Mouse (Mus musculus) heart, adult 9 months (tissue): ENCODE measurements around the gene Hoxb6.

Experiments
- DNase-seq, 2 experiments: peaks; one replicate each; pipeline ENCODE4 v3.0.0; 2022; ENCODE audit warnings: low spot score in 2 of 2

Gene Hoxb6

DNA sequence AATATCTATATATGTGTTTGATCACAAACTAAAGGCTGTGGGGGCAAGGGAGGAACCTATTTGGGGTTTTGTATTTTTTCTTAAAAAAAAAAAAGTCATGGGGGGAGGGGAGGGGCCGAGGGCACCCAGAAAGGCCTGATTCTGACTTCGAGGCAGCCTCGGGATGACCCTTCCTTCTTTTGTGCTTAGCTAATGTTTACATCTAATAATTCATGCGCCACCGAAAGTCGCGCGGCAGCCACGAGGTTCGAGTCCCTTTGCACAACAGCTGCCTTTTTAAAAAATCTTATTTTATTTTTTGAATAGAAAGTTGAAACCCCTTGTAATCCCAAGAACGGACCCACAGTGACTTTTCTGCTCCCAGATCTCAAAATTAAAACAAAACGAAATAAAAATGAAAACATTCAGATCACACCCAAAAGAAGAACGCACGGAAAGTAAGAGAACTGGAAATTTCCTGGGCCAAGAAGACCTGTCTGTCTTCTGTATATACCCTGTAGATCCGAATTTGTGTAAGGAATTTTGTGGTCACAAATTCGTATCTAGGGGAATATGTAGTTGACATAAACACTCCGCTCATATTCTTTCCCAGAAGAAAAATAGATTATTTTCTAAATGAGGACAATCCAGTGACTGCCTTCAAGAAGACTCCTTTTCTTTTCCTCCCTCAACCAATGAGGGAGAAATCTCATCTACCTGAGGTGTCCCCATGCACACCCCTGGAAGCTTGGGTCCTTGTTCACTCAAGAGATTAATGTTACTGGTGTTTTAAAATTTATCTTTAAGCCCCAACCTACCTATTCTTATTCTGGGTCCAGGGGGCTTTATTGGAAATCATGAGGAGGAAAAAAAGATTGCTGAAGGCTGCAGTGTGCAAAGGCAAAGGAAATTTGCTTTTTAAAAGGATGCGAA is 24.7 kb downstream of the Hoxb6 start:
- DNase-seq = no peak

DNA sequence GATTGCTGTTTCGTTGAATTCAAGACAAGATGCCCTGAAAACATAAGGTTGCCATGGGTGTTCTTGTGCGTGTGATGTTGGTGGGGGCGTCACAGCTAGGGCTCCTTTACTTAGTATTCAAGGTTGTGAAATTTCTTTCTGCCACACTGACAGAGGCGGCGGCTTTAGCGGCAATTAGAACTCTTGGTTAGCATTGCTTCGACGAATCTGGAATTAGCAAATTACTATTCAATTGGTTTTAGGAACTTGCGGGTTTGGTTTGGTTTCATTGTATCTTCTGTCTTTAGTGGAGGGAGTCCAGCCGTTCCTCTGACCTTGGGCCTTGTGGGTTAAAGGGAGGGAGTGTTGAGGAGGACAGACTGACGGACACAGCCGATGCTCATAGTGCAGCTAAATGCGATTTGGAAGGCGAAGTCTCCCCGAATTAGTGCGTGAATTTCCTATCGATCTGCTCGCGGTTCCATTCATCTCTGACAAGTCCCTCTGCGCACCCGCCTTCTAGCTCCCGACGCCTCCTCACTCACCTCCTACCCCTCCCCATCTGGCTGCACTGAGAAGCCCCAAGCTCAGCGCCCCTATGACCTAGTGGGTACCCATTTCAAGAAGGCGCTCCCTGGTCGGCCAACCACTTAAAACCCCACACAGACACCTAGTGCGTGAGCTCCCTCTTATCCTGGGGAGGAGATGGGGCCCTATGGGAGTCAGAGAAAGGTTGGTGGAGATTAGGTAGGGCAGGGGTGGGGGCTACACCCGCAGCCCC is 25.5 kb downstream of the Hoxb6 start, which contains the start of gene Hoxb4:
TSS of gene Hoxb4 (plus strand) at position 660 of the 760 bp plus-strand sequence.
- no peak for DNase-seq

DNA sequence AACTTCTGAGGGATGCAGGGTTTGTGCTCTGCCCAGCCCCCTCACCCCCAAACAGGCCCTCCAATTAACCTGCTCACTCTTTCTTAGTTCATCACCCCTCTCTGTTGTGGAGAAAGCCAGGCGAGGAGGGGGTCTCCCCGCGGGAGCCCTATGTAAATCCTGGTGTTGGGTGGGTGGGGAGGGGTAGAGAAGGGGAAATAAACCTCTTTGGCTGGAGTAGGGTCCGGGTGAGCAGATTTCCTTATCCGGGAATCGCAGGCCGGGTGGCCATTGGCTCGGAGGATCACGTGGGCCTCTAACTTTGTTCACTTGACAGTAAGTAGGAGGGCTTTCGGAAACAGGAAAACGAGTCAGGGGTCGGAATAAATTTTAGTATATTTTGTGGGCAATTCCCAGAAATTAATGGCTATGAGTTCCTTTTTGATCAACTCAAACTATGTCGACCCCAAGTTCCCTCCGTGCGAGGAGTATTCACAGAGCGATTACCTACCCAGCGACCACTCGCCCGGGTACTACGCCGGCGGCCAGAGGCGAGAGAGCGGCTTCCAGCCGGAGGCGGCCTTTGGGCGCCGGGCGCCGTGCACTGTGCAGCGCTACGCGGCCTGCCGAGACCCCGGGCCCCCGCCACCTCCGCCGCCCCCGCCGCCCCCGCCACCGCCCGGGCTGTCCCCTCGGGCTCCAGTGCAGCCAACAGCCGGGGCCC is 26.2 kb downstream of the Hoxb6 start:
- peak; percentile 56 to 80 for DNase-seq

DNA sequence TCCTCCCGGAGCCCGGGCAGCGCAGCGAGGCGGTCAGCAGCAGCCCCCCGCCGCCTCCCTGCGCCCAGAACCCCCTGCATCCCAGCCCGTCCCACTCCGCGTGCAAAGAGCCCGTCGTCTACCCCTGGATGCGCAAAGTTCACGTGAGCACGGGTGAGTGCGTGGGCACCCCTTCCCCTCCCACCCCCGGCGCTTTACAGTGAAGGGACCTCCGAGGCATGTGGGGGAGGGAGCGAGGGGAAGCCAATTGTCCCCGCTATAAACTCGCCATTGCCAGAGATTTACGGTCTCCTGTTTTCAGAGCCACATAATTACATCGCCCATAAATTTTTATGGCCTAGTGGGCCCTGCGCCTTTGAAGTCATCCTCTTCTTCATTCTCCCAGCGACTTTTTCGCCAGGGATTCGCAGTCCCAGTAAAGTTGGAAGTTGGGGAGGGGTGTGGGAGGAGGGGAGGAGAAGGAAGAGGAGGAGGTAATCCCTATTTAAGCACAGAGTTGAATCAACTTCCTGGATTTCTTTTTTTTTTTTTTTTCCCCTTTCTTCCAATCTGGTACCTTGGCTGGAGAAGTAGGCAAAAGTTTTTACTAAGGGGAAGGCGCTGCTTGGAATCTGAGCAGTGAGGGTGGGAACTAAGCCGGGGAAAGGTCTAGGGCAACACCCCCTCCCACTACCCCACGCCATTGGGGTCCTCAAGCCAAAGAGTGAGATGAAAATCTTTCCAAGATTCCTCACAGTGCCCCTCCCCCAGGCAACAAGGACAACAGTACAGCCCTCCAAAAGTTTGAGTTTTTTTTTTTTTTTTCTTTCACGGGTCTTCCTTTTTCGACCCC is 27.0 kb downstream of the Hoxb6 start:
- DNase-seq = no peak

DNA sequence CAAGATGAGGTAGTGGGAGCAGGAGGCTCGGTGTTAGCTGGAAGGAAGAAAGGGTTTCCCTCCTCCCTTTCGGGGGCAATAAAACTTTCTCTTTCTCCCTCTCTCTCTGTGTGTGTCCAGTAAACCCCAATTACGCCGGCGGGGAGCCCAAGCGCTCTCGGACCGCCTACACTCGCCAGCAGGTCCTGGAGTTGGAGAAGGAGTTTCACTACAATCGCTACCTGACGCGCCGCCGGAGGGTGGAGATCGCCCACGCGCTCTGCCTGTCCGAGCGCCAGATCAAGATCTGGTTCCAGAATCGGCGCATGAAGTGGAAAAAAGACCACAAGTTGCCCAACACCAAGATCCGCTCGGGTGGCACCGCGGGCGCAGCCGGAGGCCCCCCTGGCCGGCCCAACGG is 27.6 kb downstream of the Hoxb6 start:
- DNase-seq = no peak

DNA sequence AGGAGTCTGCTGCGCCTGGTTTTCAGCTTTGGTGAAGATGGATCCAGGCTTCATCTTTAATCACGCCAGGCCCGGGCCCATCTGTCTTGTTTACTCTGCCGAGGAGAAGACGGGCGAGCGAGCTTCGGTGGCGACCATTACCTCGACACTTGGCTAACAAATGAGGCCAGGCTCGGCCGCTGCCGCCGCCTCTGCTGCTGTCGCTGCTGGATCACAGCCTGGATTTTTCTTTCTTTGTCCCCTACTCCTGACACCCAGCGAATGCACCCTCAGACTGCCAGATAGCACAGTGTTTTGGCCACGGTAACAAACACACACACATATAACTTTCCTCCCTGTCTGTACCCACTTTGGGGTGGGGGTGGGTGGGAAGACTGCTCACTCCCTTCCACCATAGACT is 28.4 kb downstream of the Hoxb6 start:
- no peak for DNase-seq

DNA sequence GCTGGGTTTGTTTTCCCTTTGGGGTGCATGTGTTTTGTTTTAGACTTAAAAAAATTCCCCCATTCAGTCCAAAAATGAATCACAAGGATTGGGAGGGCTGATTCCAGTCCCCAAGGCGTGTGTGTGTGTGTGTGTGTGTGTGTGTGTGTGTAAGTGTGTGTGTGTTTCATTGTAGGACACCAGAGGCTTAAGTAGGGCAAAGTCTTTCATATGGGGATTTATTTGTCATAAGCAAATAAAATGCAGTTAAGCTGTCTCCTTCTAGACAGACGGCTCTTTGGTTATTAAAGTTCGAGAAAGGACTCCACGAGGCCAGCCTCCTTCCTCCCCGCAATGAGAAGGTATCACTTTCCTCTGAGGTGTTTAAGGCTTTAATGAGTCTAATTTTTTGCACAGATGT is 29.6 kb downstream of the Hoxb6 start:
- DNase-seq = no peak

DNA sequence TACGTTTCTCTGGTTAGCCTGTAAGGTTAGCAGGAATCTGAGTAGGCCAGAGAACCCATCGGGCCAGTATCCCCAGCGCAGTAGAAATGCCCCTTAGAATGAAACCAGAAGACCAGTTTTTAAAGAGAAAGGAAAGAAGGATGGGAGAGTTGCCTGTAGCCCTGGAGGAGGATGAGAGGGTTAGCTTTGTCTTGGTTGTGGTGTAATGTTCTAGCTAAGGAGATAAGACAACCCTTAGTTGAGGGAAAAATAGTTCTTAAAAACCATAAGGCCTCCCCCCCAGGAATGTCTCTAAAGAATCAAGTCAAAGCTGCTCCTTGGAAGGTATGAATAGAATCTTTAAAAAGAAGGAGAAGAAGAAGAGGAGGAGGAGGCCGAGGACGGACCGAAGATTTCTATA is 30.5 kb downstream of the Hoxb6 start:
- no peak for DNase-seq

DNA sequence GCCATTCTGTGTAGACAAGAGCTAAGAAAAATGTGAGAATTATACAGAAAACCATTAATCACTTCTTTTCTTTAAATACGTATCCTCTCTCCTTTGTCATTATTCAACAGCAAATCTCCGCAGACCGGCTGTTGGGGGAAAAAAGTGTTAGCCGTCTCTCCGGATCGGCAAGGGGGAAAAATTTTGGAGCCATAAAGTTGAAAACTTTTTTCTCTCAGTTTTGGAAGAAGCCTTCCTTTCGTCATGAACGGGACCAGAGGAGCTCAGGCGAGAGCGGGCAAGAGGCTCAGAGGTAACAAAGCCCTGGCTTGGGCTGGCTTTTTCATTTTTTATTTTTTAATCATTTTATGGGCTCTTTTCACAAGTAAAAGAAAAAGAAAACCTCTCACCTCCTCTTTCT is 30.9 kb downstream of the Hoxb6 start, which contains the start of gene Hoxb3:
TSS of gene Hoxb3 (plus strand) at position 173 of the 400 bp plus-strand sequence.
- DNase-seq = no peak

DNA sequence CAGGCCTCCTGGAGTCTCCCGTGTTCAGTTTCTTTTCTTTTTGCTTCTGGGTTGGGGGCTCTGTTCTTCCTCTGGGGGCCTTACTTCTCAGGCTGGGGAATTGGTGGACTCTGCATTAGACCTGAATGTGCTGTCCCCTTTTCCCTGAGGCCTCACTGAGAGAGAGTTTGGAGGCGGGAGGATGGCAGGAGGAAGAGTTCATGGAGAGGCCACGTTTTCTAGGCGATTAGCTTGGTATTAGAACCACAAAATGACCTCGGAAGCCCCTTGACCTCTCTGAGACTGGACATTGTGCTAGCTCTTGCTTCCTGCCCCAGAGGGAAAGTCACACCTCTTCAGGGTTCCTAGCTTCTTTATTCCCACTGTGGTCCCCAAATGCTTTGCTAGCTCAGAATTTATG is 31.8 kb downstream of the Hoxb6 start:
- no peak for DNase-seq

DNA sequence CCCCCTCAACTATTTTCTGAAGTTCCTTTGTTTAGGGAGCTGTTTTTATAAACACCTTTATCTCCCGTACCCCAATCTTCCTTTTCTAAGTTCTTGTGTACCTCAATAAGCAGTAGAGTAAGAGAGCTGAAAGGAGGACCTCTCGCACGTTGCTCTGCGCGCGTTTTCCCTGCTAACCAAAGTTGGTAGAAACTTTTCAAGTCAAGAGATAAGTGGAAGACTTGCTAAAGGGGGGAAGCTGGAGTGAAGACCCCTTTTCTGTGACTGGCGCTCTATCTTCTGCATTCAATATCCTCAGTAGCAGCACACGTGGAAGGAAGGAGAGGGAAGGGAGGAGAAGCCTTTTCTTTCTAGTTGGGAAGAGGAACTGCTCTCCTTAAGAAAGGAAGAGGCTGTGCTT is 32.7 kb downstream of the Hoxb6 start:
- no peak for DNase-seq

DNA sequence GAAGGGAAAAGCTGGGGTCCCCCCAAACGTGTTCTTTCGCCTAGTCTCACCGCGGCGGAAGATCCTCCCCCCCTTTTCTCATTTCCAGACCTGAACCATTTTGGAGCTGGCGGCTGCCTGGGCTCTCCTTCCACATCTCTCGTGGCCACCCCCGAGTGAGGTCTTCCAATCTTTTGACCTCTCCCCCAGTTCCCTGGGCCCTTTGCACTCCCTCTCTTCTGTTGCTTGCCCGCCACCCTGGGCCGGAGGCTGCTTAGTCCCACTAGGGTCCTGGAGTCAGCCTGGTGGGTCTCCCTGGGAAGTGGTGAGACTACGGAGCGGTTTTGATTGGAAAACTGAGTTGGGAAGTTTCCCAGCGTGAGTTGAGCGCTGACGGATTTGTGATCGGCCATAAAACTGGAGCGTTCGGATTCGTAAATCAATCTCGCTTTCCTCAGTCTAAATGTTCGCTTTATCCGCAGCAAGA is 33.5 kb downstream of the Hoxb6 start:
- no peak for DNase-seq

DNA sequence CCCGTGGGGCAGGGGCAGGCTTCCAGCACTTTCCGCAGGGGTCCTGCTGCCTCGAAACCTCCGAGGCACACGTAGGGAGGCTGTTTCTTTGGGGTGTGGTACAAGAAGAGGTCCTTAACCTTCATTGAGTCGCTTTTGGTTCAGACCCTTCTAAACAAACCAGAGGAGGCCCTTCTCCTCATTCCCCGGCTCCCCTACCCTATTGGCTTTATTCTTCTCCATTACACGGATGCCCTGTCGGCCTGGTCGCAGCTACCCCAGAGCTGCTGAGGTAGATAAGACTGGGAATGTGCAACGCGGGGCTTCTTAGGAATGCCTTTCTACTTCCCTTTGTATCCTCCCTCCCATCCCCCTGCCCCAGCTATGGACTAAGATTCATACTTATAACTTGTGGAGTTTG is 34.4 kb downstream of the Hoxb6 start:
- DNase-seq = no peak

DNA sequence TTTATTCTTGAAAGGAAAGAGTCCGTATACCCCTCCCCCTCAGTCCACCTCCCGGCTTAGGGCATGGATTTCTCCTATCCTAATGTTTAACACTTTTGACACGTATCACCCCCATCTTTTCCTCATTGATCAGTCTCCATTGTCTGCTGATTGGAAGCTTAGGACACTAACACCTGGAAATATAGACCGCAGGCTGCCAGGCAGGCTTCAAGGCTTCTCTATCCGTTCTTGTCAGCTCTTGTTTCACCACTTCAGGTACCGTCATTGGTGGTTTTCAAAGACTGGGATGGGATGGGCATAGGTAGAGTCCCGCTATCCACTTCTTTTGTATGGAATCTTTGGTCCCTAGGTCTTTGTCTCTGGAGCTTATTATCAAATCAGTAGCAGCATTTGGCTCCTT is 34.8 kb downstream of the Hoxb6 start:
- DNase-seq = no peak

DNA sequence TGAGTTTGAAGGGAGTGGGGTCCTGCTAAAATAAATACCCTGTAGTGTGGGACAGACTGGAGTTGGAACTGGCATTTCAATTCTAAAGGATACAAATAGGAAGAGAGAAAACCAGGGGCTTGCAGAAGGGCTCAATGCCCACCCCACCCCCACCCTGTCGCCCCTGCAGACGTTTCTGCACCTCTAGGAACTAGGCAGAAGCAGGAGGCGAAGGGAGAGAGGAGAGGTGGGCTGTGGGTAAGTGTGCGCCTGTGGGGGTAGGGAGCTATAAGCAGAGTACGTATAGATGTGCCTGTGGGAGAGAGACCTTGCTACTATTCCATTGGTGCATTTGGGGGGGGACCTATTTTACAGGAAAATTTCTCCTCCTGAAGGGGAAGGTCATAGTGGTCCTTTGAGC is 35.5 kb downstream of the Hoxb6 start:
- no peak for DNase-seq

DNA sequence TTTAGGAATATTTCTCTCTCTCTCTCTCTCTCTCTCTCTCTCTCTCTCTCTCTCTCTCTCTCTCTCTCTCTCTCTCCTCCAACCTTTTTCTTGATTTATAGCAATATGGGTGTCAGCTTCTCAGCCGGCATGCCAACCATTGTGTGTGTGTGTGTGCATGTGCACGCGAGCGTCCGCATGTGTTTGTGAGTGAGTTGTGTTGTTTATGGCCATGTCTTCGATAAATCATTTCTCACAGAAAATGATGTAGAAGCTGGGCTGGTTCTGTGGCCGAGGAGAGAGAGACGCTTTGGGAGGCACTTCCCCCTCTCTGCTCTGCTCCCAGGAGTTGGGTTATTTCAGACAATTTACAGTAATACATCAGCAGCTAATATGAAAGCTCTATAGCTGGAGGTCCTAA is 36.3 kb downstream of the Hoxb6 start:
- DNase-seq = no peak

DNA sequence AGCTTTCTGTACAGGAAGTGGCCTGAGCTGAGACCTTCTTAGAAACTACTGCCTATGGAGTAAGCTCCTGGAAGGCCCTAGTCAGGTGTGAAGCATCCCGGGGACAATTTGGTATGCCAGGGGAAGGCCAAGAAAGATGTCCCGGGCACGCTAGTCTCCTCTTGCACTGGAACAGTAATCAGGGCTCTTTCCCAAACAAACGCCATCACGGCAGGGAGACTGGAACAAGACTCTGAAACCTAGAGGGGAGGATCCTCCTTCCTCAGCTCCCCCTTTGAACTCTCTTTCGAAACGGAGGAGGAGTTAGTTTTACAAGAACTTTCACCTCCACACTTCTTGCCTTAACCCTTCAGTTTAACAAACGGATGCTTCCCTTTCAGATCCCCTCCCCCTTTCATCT is 39.8 kb downstream of the Hoxb6 start:
- no peak for DNase-seq

DNA sequence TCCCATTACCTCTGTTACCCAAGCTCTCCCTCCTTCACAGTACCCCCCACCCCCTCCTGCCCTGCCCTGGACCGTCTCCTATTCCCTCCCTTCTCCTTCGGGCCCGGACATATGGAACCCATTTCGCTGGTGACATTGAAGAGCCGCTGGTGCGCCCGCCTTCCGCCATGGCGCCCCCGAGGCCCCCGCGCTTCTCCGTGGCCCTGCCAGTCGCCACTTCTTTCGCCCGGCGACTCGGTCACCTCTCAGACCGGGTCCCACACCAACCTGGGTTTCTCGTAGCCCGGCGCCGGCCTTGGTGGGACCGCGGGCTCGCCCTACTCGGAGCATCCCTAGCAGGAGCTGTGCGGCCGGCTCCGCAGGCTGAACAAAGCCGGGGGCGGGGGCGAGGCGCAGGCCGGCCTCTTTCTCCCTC is 40.3 kb downstream of the Hoxb6 start:
- no peak for DNase-seq

DNA sequence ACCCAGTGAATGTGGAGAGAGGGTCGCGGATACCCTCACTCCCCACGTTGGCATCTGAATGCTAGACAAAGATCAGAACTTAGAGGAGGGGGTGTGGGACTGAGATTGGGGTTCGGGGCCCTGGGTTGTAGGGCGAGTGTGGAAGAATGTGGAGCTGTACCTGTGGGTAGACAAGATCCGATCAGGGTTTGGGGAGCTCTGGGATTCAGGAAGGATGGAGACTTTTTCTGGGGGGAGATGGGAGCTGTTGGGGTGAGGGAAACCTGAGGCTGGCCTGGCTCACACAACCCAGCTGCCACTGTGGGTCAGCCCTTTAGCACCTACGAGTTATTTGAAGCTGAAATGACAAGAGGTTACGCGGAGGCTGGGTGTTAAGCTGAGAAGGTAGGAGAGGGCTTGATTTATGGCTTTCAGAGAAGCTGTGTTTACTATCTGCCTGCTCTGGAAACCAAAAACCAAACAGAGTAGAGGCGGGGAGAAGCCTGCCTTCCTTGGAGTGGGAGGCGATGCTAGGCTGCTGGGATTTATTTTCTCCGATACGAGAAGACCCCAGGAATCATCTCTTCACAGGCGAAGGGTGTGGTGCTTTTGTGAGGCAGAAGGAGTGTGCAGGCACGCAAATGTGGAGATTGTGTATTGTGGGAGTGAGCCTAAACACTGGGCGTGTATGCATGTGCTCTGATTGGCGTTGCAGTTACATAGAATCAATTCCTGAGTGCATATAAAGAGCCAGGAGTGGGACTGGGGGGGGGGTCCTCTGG is 41.1 kb downstream of the Hoxb6 start:
- DNase-seq = no peak

DNA sequence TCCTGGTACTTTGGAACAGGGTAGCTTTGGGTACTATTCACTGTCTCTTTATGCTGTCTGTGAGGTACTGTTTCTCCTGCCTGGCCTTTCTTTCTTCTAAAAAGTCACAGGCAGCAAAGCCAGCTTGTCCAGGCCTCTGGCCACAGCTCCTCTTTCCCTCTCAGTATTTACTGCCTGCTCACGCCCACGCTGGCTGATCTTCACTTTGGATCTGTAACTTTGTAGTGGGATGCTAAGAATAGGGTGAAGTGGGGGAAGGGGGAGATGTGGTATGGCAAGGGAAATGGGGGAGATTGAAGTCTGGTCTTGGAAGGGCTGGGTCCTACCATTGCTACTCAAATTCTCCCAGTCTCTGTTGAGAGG is 41.7 kb downstream of the Hoxb6 start:
- no peak for DNase-seq

DNA sequence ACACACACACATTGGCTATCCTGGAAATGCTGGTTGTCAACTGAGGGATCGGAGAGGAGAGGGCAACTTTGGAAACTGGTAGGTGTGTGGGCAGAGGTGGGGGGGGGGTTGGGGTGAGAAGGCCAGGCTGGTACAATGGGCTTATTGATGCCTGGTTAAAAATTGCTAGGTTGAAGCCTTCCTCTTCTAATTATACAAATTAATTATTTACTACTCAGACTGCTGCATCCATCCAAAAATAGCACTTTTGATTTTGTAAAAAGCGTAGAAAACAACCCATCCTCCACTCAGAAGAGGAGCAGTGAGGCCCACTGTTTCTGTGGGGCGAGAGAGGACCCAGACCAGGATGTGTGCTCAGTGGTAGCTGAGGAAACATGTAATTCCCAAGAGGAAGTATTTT is 42.7 kb downstream of the Hoxb6 start:
- no peak for DNase-seq
